Mouse (Mus musculus): Measurements from ENCODE around the gene Gm9045. TPM values are rescaled to one million over a fixed set of nuclear protein-coding genes. Genes with fewer than 3 reads are reported as not detected.
"Not testable (repeated sequence)": the region's sequence is repeated elsewhere in the genome, so short reads cannot be mapped to it uniquely, and the experiment has no call there.

Gene Gm9045
- polyA plus RNA-seq (2014; fragmentation: Nextera tagmentation; extraction: Ambion mirVana): 0.10 TPM in 1 of 2 replicates, not detected in the other

GRCm38 (mm10) chr10:118337731-118338130 is at the start of gene Gm9045:
Gm9045 (minus strand) TSS chr10:118337831.
- DNase-seq (ENCODE audit: low spot score); H3K4me3 ChIP-seq (ENCODE audit: low read depth, low read length); H3K9me3 ChIP-seq (replicated peaks; ENCODE audit: control insufficient read depth, low read length); H3K36me3 ChIP-seq (replicated peaks; ENCODE audit: control insufficient read depth, insufficient read depth, low read depth, low read length); ATAC-seq (replicated peaks; ENCODE audit: insufficient number of reproducible peaks, low FRiP score, low TSS enrichment, low read depth); H3K9ac ChIP-seq (replicated peaks; ENCODE audit: low read length); H3K27ac ChIP-seq (replicated peaks; ENCODE audit: low read depth, low read length); H3K4me2 ChIP-seq (ENCODE audit: low read depth, low read length); H3K27me3 ChIP-seq (ENCODE audit: control insufficient read depth, insufficient read depth, low read length); H3K4me1 ChIP-seq (ENCODE audit: control insufficient read depth, insufficient read depth, low read length): not testable (repeated sequence)
- WGBS: no CpG with 5 or more reads among the region's 14 CpGs

DNA sequence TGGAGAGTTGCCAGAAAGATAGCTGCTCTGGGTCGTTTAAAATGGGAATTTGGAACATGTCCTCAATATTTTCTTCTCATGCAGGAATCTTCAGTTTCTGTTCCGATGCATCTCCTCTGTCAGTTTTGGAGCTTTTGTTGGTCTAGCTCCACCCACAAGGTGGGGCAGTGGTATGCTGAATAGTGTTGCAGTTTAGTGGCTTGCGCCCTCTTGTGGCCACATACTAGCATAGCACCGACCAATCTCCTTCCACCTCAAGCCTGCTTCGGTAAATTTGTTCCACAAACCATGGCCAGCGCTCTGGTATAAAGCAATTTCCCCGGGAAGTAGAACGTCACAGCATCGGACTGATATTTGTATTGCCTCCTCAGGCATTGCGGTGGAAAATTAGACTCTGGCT is 32.8 kb upstream of the Gm9045 start:
- H3K4me1 ChIP-seq (ENCODE audit: control insufficient read depth, insufficient read depth, low read length): no peaks in the 10 kb centered on the region
- H3K27ac ChIP-seq (replicated peaks; ENCODE audit: low read depth, low read length): no peak overlapping the region
- ATAC-seq (replicated peaks; ENCODE audit: insufficient number of reproducible peaks, low FRiP score, low TSS enrichment, low read depth) (peak; percentile 80), DNase-seq (ENCODE audit: low spot score) (peak; percentile 92)
- no peaks in the 10 kb centered on the region for H3K36me3 ChIP-seq (replicated peaks; ENCODE audit: control insufficient read depth, insufficient read depth, low read depth, low read length)
- 0 out of 2 replicates have a peak overlapping the region, but pooled peaks have one; percentile 33 for H3K9ac ChIP-seq (replicated peaks; ENCODE audit: low read length)
- 13% methylated on average over 10 of the region's 10 CpGs for WGBS
- H3K27me3 ChIP-seq (ENCODE audit: control insufficient read depth, insufficient read depth, low read length): no peaks in the 10 kb centered on the region
- no peak overlapping the region for H3K4me2 ChIP-seq (ENCODE audit: low read depth, low read length)
- no peaks in the 10 kb centered on the region for H3K9me3 ChIP-seq (replicated peaks; ENCODE audit: control insufficient read depth, low read length)
- H3K4me3 ChIP-seq (ENCODE audit: low read depth, low read length): no peak overlapping the region

GRCm38 (mm10) chr10:118369518-118369917 is 31.9 kb upstream of the Gm9045 start:
- 0 out of 2 replicates have a peak, but pooled peaks have one; percentile 44 for ATAC-seq (replicated peaks; ENCODE audit: insufficient number of reproducible peaks, low FRiP score, low TSS enrichment, low read depth)
- H3K4me2 ChIP-seq (ENCODE audit: low read depth, low read length): no peak overlapping the region
- no peak overlapping the region for H3K4me3 ChIP-seq (ENCODE audit: low read depth, low read length)
- H3K27me3 ChIP-seq (ENCODE audit: control insufficient read depth, insufficient read depth, low read length): no peaks in the 10 kb centered on the region
- no peak for DNase-seq (ENCODE audit: low spot score)
- no peak overlapping the region for H3K9ac ChIP-seq (replicated peaks; ENCODE audit: low read length)
- no peaks in the 10 kb centered on the region for H3K36me3 ChIP-seq (replicated peaks; ENCODE audit: control insufficient read depth, insufficient read depth, low read depth, low read length)
- H3K27ac ChIP-seq (replicated peaks; ENCODE audit: low read depth, low read length): no peak overlapping the region
- H3K4me1 ChIP-seq (ENCODE audit: control insufficient read depth, insufficient read depth, low read length): no peaks in the 10 kb centered on the region
- WGBS: 91% methylated on average over 9 of the region's 9 CpGs
- no peaks in the 10 kb centered on the region for H3K9me3 ChIP-seq (replicated peaks; ENCODE audit: control insufficient read depth, low read length)

- ATAC-seq (replicated peaks; ENCODE audit: insufficient number of reproducible peaks, low FRiP score, low TSS enrichment, low read depth); H3K27me3 ChIP-seq (ENCODE audit: control insufficient read depth, insufficient read depth, low read length); H3K9me3 ChIP-seq (replicated peaks; ENCODE audit: control insufficient read depth, low read length); H3K27ac ChIP-seq (replicated peaks; ENCODE audit: low read depth, low read length); H3K4me2 ChIP-seq (ENCODE audit: low read depth, low read length); H3K36me3 ChIP-seq (replicated peaks; ENCODE audit: control insufficient read depth, insufficient read depth, low read depth, low read length); H3K4me3 ChIP-seq (ENCODE audit: low read depth, low read length); H3K9ac ChIP-seq (replicated peaks; ENCODE audit: low read length); DNase-seq (ENCODE audit: low spot score); H3K4me1 ChIP-seq (ENCODE audit: control insufficient read depth, insufficient read depth, low read length): not testable (repeated sequence)
- WGBS: no CpG with 5 or more reads among the region's 11 CpGs
Measured at GRCm38 (mm10) chr10:118354005-118354404, 16.4 kb upstream of the Gm9045 start, which contains the start of gene Gm9049. Gm9049 (minus strand) TSS chr10:118354105.

- not testable (repeated sequence) for H3K4me3 ChIP-seq (ENCODE audit: low read depth, low read length); H3K27me3 ChIP-seq (ENCODE audit: control insufficient read depth, insufficient read depth, low read length); H3K36me3 ChIP-seq (replicated peaks; ENCODE audit: control insufficient read depth, insufficient read depth, low read depth, low read length); H3K4me1 ChIP-seq (ENCODE audit: control insufficient read depth, insufficient read depth, low read length); ATAC-seq (replicated peaks; ENCODE audit: insufficient number of reproducible peaks, low FRiP score, low TSS enrichment, low read depth); H3K4me2 ChIP-seq (ENCODE audit: low read depth, low read length); H3K9me3 ChIP-seq (replicated peaks; ENCODE audit: control insufficient read depth, low read length); H3K27ac ChIP-seq (replicated peaks; ENCODE audit: low read depth, low read length); H3K9ac ChIP-seq (replicated peaks; ENCODE audit: low read length); DNase-seq (ENCODE audit: low spot score)
- WGBS: 89% methylated on average over 1 of the region's 14 CpGs
Measured at GRCm38 (mm10) chr10:118348579-118348978, 10.9 kb upstream of the Gm9045 start, which contains the start of gene Gm9048. Gm9048 (minus strand) TSS chr10:118348679.

- not testable (repeated sequence) for DNase-seq (ENCODE audit: low spot score)
Measured at GRCm38 (mm10) chr10:118343155-118343554, 5.5 kb upstream of the Gm9045 start, which contains the start of gene Gm9046. Gm9046 (minus strand) TSS chr10:118343255.

GRCm38 (mm10) chr10:118332308-118332707 is 5.3 kb downstream of the Gm9045 start, which contains the start of gene Gm9044:
Gm9044 (minus strand) TSS chr10:118332408.
- H3K27me3 ChIP-seq (ENCODE audit: control insufficient read depth, insufficient read depth, low read length); DNase-seq (ENCODE audit: low spot score); H3K4me2 ChIP-seq (ENCODE audit: low read depth, low read length); H3K36me3 ChIP-seq (replicated peaks; ENCODE audit: control insufficient read depth, insufficient read depth, low read depth, low read length); ATAC-seq (replicated peaks; ENCODE audit: insufficient number of reproducible peaks, low FRiP score, low TSS enrichment, low read depth); H3K4me3 ChIP-seq (ENCODE audit: low read depth, low read length); H3K9ac ChIP-seq (replicated peaks; ENCODE audit: low read length); H3K4me1 ChIP-seq (ENCODE audit: control insufficient read depth, insufficient read depth, low read length); H3K27ac ChIP-seq (replicated peaks; ENCODE audit: low read depth, low read length); H3K9me3 ChIP-seq (replicated peaks; ENCODE audit: control insufficient read depth, low read length): not testable (repeated sequence)
- WGBS: no CpG with 5 or more reads among the region's 14 CpGs

More at GRCm38 (mm10) chr10:118343155-118343554, 5.5 kb upstream of the Gm9045 start, which contains the start of gene Gm9046:
- no CpG with 5 or more reads among the region's 14 CpGs for WGBS
- H3K27me3 ChIP-seq (ENCODE audit: control insufficient read depth, insufficient read depth, low read length); H3K36me3 ChIP-seq (replicated peaks; ENCODE audit: control insufficient read depth, insufficient read depth, low read depth, low read length); H3K27ac ChIP-seq (replicated peaks; ENCODE audit: low read depth, low read length); H3K4me2 ChIP-seq (ENCODE audit: low read depth, low read length); H3K9ac ChIP-seq (replicated peaks; ENCODE audit: low read length); H3K9me3 ChIP-seq (replicated peaks; ENCODE audit: control insufficient read depth, low read length); H3K4me1 ChIP-seq (ENCODE audit: control insufficient read depth, insufficient read depth, low read length); H3K4me3 ChIP-seq (ENCODE audit: low read depth, low read length); ATAC-seq (replicated peaks; ENCODE audit: insufficient number of reproducible peaks, low FRiP score, low TSS enrichment, low read depth): not testable (repeated sequence)

GRCm38 (mm10) chr10:118326869-118327268 is 10.8 kb downstream of the Gm9045 start, which contains the start of gene Gm9040:
Gm9040 (minus strand) TSS chr10:118326969.
- H3K9ac ChIP-seq (replicated peaks; ENCODE audit: low read length); H3K27ac ChIP-seq (replicated peaks; ENCODE audit: low read depth, low read length); H3K4me3 ChIP-seq (ENCODE audit: low read depth, low read length); H3K9me3 ChIP-seq (replicated peaks; ENCODE audit: control insufficient read depth, low read length); H3K27me3 ChIP-seq (ENCODE audit: control insufficient read depth, insufficient read depth, low read length); H3K36me3 ChIP-seq (replicated peaks; ENCODE audit: control insufficient read depth, insufficient read depth, low read depth, low read length); H3K4me1 ChIP-seq (ENCODE audit: control insufficient read depth, insufficient read depth, low read length); DNase-seq (ENCODE audit: low spot score); H3K4me2 ChIP-seq (ENCODE audit: low read depth, low read length); ATAC-seq (replicated peaks; ENCODE audit: insufficient number of reproducible peaks, low FRiP score, low TSS enrichment, low read depth): not testable (repeated sequence)
- WGBS: no CpG with 5 or more reads among the region's 11 CpGs

All from embryonic facial prominence, embryonic 11.5 days (tissue).